Mouse (Mus musculus) intestine, postnatal 0 days (tissue): Measurements from ENCODE around the gene Fkbp4. TPM values are rescaled to one million over a fixed set of nuclear protein-coding genes. Genes with fewer than 3 reads are reported as not detected.

Experiments
- ATAC-seq: fragments of 200-750 bp; cut with Nextera tagmentation; 2 replicates; pipeline ENCODE4 v1.8.0; 2017; ENCODE audit warnings: mild to moderate bottlenecking, moderate TSS enrichment, moderate library complexity
- H3K27ac ChIP-seq: fragments of 300-500 bp; sonication (generic); 2 replicates; pipeline ENCODE4 v1.5.1; 2014; ENCODE audit warnings: mild to moderate bottlenecking, low read depth, low read length, moderate library complexity
- H3K27me3 ChIP-seq: fragments of 300-500 bp; sonication (generic); replicated peaks from 2 replicates; pipeline ENCODE4 v1.6.1; 2014; ENCODE audit warnings: low read length, mixed read lengths; ENCODE audit not compliant: control insufficient read depth, insufficient read depth
- H3K36me3 ChIP-seq: fragments of 300-500 bp; sonication (generic); 2 replicates; pipeline ENCODE4 v1.6.1; 2014; ENCODE audit warnings: mild to moderate bottlenecking, moderate library complexity; ENCODE audit not compliant: control insufficient read depth, insufficient read depth
- H3K4me1 ChIP-seq: fragments of 300-500 bp; sonication (generic); replicated peaks from 2 replicates; pipeline ENCODE4 v1.6.1; 2014; ENCODE audit warnings: antibody characterized with exemption, low read length, mixed read lengths; ENCODE audit not compliant: control insufficient read depth, insufficient read depth
- H3K4me2 ChIP-seq: fragments of 300-500 bp; sonication (generic); replicated peaks from 2 replicates; pipeline ENCODE4 v1.6.1; 2014; ENCODE audit warnings: low read depth, mild to moderate bottlenecking, moderate library complexity
- H3K4me3 ChIP-seq: fragments of 300-500 bp; sonication (generic); 2 replicates; pipeline ENCODE4 v1.5.1; 2014; ENCODE audit warnings: low read depth, low read length
- H3K9ac ChIP-seq: fragments of 300-500 bp; sonication (generic); 2 replicates; pipeline ENCODE4 v1.6.1; 2014; ENCODE audit warnings: mild to moderate bottlenecking, low read depth, low read length
- H3K9me3 ChIP-seq: fragments of 300-500 bp; sonication (generic); 2 replicates; pipeline ENCODE4 v1.6.1; 2016; ENCODE audit warnings: mixed run types; ENCODE audit not compliant: control insufficient read depth
- CTCF ChIP-seq: sonication (generic); IDR thresholded peaks from 2 replicates; pipeline ENCODE4 v1.5.1; 2016; ENCODE audit warnings: low read depth, mild to moderate bottlenecking, control low read depth, antibody characterized with exemption, moderate library complexity
- WGBS: fragments of 180-500 bp; shearing (Covaris S2); extraction: QIAGEN DNeasy Blood & Tissue Kit; methylation state at CpG from one replicate; pipeline ENCODE4 v1.1.7; 2014; 5-methylcytosine and 5-hydroxymethylcytosine counted together
- polyA plus RNA-seq: library from polyadenylated mRNA; unstranded; fragments of >200 nt; fragmentation: Nextera tagmentation; extraction: Ambion mirVana; gene quantifications from 2 replicates; pipeline ENCODE4 v1.2.1, GENCODE M21; 2015

Fkbp4 gene
- polyA plus RNA-seq, 1 experiment from 2014 or later = 113 TPM

GRCm38 (mm10) chr6:128423496-128424268 lies 14.8 kb downstream of the Fkbp4 start:
- Histone ChIP-seq H3K4me3 (peak overlapping the region; percentile 72), H3K4me2 (peak overlapping the region; percentile 74), H3K27ac (peak overlapping the region; percentile 94; the same call in 1 of the 2 replicates), H3K27me3 (no peaks in the 10 kb centered on the region), H3K4me1 (peaks cover 5% of the 10 kb centered on the region), H3K36me3 (peaks cover 12% of the 10 kb centered on the region), H3K9ac (peak overlapping the region; percentile 77), H3K9me3 (no peaks in the 10 kb centered on the region)
- no peak for ATAC-seq
- no peak for TF ChIP-seq CTCF
- WGBS = 33% methylated on average over 15 of the region's 16 CpGs

- no peak for ATAC-seq
- H3K36me3 ChIP-seq = no peaks in the 10 kb centered on the region
- H3K4me2 ChIP-seq = no peak overlapping the region
- H3K27me3 ChIP-seq = no peaks in the 10 kb centered on the region
- no peak overlapping the region for H3K4me3 ChIP-seq
- no peak for TF ChIP-seq CTCF
- 85% methylated on average over 3 of the region's 3 CpGs for WGBS
- peaks cover 5% of the 10 kb centered on the region for H3K4me1 ChIP-seq
- H3K9ac ChIP-seq = no peak overlapping the region
- H3K27ac ChIP-seq = peak overlapping the region; percentile 57
- no peaks in the 10 kb centered on the region for H3K9me3 ChIP-seq
Observed at GRCm38 (mm10) chr6:128421480-128421879, 17.0 kb downstream of the Fkbp4 start.

- no peak for TF ChIP-seq CTCF
- H3K27ac ChIP-seq = peak overlapping the region; percentile 57
- no peak for ATAC-seq
Observed at GRCm38 (mm10) chr6:128421036-128421435, 17.4 kb downstream of the Fkbp4 start.

DNA sequence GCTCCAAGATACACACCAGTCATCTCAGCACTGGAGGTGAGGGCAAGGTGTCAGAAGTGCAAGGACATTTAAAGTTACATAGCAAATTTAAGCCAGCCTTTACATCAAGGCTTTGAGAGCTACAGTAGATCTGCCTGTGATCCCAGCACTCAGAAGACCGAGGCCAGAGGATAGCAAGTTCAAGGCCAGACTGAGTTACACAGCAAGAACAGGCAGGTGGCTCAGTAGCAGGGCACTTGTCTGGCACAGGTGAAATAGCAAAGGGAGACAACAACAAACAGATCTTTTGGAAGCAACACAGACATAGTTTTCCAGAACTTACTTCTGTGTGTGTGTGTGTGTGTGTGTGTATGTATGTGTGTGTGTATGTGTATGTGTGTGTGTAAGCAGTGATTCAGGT lies 20.4 kb downstream of the Fkbp4 start:
- WGBS = 64% methylated on average over 1 of the region's 1 CpGs
- Histone ChIP-seq H3K9ac (no peak overlapping the region), H3K4me2 (no peak overlapping the region), H3K36me3 (peaks cover 4% of the 10 kb centered on the region), H3K27ac (no peak overlapping the region), H3K9me3 (no peaks in the 10 kb centered on the region), H3K27me3 (no peaks in the 10 kb centered on the region), H3K4me1 (no peaks in the 10 kb centered on the region), H3K4me3 (no peak overlapping the region)
- TF ChIP-seq CTCF = no peak
- ATAC-seq = no peak

More at GRCm38 (mm10) chr6:128421036-128421435, 17.4 kb downstream of the Fkbp4 start:
- Histone ChIP-seq H3K36me3 (no peaks in the 10 kb centered on the region; the same call in 1 of the 2 replicates), H3K27me3 (no peaks in the 10 kb centered on the region), H3K9me3 (no peaks in the 10 kb centered on the region), H3K9ac (no peak overlapping the region), H3K4me2 (no peak overlapping the region), H3K4me1 (peaks cover 5% of the 10 kb centered on the region), H3K4me3 (no peak overlapping the region)
- WGBS = 67% methylated on average over 2 of the region's 2 CpGs

DNA sequence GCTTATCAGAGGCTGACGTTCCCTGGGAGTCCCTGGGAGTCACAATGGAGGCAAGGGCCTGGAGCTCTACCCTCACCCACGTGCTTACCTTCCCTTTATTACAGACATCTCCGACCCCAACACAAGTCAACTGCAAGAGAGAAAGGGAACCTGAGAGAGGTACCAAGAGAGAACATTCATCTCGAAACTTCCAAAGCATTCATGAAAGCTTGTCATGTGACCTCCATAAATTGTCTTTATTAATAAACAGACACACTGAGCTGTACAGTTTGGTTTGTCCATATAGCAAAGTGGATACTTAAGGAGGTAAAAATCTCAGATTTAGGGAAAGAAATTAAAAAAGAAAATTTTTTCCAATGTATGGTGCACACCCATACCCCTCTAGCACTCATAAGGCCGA lies 22.3 kb downstream of the Fkbp4 start:
- 81% methylated on average over 5 of the region's 5 CpGs for WGBS

DNA sequence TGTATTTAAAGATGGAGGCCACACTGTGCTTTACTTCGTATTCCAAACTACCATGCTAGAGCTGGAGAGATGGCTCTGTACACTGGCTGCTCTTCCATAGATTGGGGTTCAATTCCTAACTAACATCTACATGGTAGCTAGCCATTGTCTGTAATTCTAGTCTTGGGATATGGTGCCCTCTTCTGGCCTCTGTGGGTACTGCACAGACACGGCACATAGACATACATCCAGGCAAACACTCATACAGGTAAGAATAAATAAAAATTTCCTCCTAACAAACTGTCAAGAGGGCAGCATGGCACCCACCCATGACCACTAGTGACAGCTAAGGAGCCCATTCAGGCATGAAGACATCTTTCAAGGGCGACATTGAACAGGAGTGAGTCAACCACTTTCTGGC lies 27.4 kb downstream of the Fkbp4 start:
- Histone ChIP-seq H3K27me3 (no peaks in the 10 kb centered on the region), H3K4me2 (no peak overlapping the region), H3K4me3 (no peak overlapping the region), H3K27ac (no peak overlapping the region), H3K4me1 (no peaks in the 10 kb centered on the region), H3K9ac (no peak overlapping the region), H3K36me3 (peaks cover 49% of the 10 kb centered on the region), H3K9me3 (no peaks in the 10 kb centered on the region)
- TF ChIP-seq CTCF = peak; percentile 93
- WGBS = 18% methylated on average over 3 of the region's 3 CpGs
- ATAC-seq = 0 out of 2 replicates have a peak, but pooled peaks have one; percentile 32

More for the DNA sequence above, 22.3 kb downstream of the Fkbp4 start:
- no peak for ATAC-seq
- H3K27me3 ChIP-seq = no peaks in the 10 kb centered on the region
- no peak overlapping the region for H3K27ac ChIP-seq
- H3K36me3 ChIP-seq = peaks cover 14% of the 10 kb centered on the region
- H3K9ac ChIP-seq = no peak overlapping the region
- no peaks in the 10 kb centered on the region for H3K4me1 ChIP-seq
- no peak overlapping the region for H3K4me3 ChIP-seq
- H3K4me2 ChIP-seq = no peak overlapping the region
- TF ChIP-seq CTCF = no peak
- no peaks in the 10 kb centered on the region for H3K9me3 ChIP-seq
